Mouse (Mus musculus) MN1 (cell line): ENCODE results near the gene Gm4737.
"Not testable (repeated sequence)": the region's sequence is repeated elsewhere in the genome, so short reads cannot be mapped to it uniquely, and the experiment has no call there.

ENCODE experiments used
- DNase-seq: peaks from one replicate; pipeline ENCODE4 v3.0.0-alpha.2; 2016; ENCODE audit warnings: low spot score

Gm4737 gene

DNA sequence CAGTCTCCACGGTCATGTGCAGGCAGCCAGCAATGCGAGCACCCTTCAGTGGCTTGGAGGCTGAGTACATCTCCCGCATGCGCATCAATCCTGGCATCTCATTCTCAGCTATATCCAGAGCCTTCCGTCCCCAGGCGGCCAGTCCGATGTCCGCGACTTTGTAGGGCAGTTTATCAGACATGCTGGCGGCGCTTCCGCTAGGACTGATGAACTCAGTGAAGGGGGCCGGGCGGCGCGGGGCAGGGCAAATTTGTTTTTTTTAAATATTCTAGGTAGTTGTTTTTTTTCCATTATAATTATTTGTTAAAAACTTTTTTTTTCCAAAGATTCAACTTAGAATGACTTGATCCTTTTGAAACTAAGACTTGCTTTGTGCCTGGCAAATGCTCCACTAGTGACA, at the start of gene Gm4737:
Gene Gm4737, minus strand, starts transcription at position 246 of the 400 bp plus-strand sequence.
- DNase-seq, result not testable (repeated sequence)

GRCm38 (mm10) chr16:46195792-46196191, 40.9 kb upstream of the Gm4737 start:
- DNase-seq, result no peak

DNA sequence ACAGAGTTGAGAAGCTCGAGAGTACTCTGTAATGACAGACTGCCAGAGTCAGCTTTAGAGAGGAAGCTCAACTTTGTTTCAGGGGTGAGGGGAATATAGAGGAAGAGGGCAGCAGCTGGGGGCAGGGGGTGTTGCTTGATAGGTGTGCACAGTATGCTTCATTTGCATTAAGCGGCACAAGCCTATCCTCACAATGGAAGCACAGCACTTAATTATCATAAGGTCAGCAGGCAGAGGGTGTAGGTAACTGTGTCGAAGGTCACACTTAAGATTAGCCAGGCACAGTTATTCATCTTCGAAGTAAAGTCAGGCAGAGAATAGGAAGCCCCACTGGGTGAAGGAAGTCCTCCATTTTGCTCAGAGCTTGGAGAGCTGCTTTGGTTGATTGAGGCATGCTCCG, 28.2 kb upstream of the Gm4737 start:
- DNase-seq, result no peak

GRCm38 (mm10) chr16:46178121-46178801, 23.4 kb upstream of the Gm4737 start:
- DNase-seq, result no peak

DNA sequence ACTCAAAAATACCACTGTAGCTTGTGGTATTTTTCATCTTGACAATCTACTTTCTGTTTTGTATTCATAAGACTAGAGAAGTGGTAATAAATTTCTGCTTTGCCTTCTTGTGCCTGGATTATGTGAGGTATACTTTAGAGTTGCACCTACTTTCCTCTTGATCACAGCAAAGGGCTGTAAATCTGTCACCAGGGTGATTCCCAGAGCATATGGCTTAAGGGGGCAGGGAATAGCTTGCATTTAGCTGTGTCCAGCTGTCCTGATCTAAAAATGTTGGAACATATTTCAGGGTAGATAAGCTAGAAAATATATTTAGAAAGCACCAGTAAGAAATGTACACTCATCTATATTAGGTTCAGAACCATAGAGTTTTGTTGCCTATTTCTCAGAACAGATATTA, 18.2 kb upstream of the Gm4737 start:
- DNase-seq, result no peak

GRCm38 (mm10) chr16:46166971-46167370, 12.1 kb upstream of the Gm4737 start:
- DNase-seq, result no peak

DNA sequence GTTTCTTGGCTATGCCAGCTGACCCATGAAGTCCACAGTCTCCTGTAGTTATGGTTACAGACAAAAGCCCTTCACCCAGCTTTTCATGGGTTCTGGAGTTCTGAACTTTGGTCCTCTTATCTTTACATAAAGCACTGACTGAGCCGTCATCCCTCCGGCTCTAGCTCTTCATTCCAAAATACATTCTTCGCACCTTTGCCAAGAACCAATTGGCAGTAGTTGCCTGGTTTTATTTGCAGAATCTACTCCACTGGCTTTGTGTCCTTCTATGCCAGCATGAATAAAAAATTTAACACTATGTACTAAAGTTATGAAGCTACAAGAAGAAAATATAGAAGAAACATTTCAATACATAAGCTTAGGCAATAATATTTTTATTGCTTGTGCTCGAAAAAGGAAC, 10.4 kb upstream of the Gm4737 start:
- DNase-seq, result no peak

- no peak for DNase-seq
These were observed 3.7 kb downstream of the Gm4737 start for GRCm38 (mm10) chr16:46151141-46151540.

- no peak for DNase-seq
These were observed 6.1 kb downstream of the Gm4737 start for GRCm38 (mm10) chr16:46148661-46149341.

DNA sequence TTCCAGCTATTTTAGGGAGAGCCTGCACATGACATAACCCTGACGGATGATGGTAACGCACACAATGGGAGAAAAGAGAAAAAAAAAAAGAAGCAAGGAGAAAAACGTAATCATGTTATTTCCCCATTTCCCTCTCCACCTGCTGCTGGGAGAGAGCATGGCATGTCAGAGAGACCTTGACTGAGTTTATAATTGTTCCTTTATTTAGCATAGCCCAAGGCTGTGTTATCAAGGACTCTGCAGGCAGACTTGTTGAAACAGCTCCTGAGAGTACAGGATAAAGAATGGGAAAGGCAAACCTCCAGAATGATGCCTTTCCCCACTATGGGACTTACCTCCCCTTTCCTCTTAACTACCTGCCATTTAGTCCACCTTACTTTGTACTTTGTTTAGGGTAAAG, 7.9 kb downstream of the Gm4737 start:
- DNase-seq, result no peak

DNA sequence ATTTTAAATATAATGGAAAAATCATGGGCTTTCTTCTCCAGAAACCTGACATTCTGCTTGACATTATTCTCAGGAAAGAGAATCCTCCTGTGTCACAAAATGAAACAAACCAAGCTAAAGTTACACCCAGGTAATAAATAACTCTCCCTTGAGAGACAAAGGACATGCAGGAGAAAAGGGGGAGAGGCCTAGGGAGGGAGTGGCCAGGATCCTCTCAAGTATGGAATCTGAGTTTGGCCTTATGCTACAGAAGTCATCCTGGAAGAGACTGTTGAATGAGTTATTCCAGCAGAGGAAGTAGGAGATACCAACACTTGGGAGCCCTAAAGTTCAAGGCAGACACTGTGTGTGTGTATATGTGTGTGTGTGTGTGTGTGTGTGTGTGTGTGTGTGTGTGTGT, 32.6 kb downstream of the Gm4737 start:
- DNase-seq, result no peak

- DNase-seq, result no peak
These were observed 33.5 kb downstream of the Gm4737 start for GRCm38 (mm10) chr16:46121420-46121819.

DNA sequence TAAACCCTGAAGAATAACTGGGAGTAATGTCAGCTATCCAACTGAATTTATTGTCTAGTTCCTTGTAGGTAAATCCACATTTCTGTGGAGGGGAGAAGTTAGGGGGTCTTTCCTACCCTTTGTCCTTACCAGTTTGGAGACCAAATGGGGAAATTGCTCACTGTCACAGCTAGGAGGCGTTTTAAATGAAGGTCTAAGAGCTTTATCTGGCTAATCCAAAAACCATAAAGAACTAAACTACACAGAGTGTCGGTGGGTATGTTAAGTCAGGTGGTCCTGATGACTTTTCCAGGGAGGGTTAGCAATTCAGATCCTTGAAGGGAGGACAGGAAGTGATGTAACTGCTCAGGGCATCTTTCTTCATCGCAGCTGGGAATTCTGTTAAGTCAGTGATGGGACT, 34.3 kb downstream of the Gm4737 start:
- no peak for DNase-seq

DNA sequence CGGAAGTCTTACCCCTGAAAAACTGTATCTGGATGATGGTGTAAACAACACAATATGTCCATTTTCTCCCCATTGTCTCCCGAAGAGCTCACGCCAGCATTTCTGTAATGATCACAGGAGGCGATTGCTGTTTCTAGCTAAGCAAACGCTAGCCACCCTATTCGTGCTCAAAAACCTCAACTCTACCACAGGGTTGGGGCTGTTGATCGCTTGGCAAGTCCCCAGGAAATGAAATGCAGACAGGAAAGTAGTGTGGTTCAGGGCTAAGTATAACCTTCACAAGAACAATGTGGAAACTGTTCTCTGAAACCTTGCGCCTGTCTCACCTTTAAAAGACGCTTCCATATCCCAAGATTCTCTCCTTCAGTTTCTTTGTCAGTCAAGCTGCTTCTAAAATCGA, 34.9 kb downstream of the Gm4737 start, which contains the start of gene Cd96:
Gene Cd96, minus strand, starts transcription at position 232 of the 400 bp plus-strand sequence.
- no peak for DNase-seq

GRCm38 (mm10) chr16:46117645-46118044, 37.2 kb downstream of the Gm4737 start:
- no peak for DNase-seq

GRCm38 (mm10) chr16:46114727-46115126, 40.1 kb downstream of the Gm4737 start:
- no peak for DNase-seq

GRCm38 (mm10) chr16:46109536-46109935, 45.3 kb downstream of the Gm4737 start:
- no peak for DNase-seq

DNA sequence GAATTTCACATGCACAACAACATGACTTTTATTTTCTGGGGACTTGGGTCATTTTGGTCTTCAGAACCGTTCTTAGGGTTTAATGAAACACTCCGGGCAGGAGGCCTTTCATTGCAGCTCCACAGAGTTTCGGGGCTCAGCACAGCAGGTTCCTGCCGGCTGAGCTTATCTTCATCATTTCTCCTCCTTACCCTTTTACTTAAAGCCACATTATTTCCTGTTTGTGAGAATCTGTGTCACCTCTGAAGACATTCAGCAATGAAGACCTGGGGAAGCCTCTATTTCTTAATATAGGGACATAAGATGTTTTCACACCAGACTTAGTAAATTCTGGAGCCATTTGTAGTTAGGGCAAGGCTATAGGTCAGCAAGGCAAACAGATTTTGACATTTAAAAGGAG, 47.4 kb downstream of the Gm4737 start:
- no peak for DNase-seq

GRCm38 (mm10) chr16:46104491-46104890, 50.4 kb downstream of the Gm4737 start:
- no peak for DNase-seq
